24 mouse cellular contexts compared by ENCODE assay signal in genomic region chr12:44139026-44139425, GRCm38 (mm10).
DNase-seq lines count a peak whose midpoint lies in the region; ATAC-seq and TF ChIP-seq lines count a peak whose summit lies in the region.
"Had no signal": no experiment of that assay in that cellular context is flagged by ENCODE, and none has a peak within 500 bp of the region (broad histone marks: within the 10 kb centered on the region; RNA-seq: fewer than 3 reads in every experiment).

No protein-coding gene starts in this region.

- WGBS in kidney, adult 2 months: 88% methylated on average over 1 of the region's 1 CpGs

- no peaks in the 10 kb centered on the region for H3K36me3 ChIP-seq in kidney, adult 2 months (ENCODE audit: control insufficient read depth, insufficient read depth, low read length)
- H3K36me3 ChIP-seq: embryonic facial prominence, embryonic 10.5 days; embryonic facial prominence, embryonic 13.5 days; forebrain, embryonic 12.5 days; forebrain, embryonic 15.5 days; hindbrain, embryonic 12.5 days; hindbrain, embryonic 15.5 days had no signal

- H3K4me1 ChIP-seq in kidney, adult 2 months (ENCODE audit: control insufficient read depth, insufficient read depth, low read length): no peaks in the 10 kb centered on the region
- H3K4me1 ChIP-seq: embryonic facial prominence, embryonic 10.5 days; embryonic facial prominence, embryonic 13.5 days; forebrain, embryonic 12.5 days; forebrain, embryonic 15.5 days; hindbrain, embryonic 12.5 days; hindbrain, embryonic 15.5 days had no signal

- DNase-seq in frontal cortex, postnatal 10 days (ENCODE audit: low spot score in 2 of 2): no peak
- DNase-seq in left cerebral cortex, adult 11 months (ENCODE audit: low spot score): peak; percentile 28
- no peak for DNase-seq in left cerebral cortex, postnatal 10 days (ENCODE audit: extremely low spot score in 1 of 2, low spot score in 2 of 2)
- peak; percentile 30 for DNase-seq in right cerebral cortex, adult 18-20 months
- DNase-seq in right cerebral cortex, postnatal 10 days (ENCODE audit: low spot score in 2 of 2): no peak
- DNase-seq in kidney, adult 2 months: no peak
- DNase-seq: adrenal gland, adult 8-10 months; adrenal gland, postnatal 25 days; cerebellum, adult 11 months; cerebellum, adult 2 months; cerebellum, adult 9-11 months; cerebellum, postnatal 25 days; embryo, embryonic 11 days; gastrocnemius, postnatal 14 days; heart, adult 11 months had no signal

- H3K27ac ChIP-seq in kidney, adult 2 months (ENCODE audit: insufficient read depth, low read depth, low read length): no peak overlapping the region
- H3K27ac ChIP-seq: embryonic facial prominence, embryonic 10.5 days; embryonic facial prominence, embryonic 13.5 days; forebrain, embryonic 12.5 days; forebrain, embryonic 15.5 days; hindbrain, embryonic 12.5 days; hindbrain, embryonic 15.5 days had no signal

- ATAC-seq in frontal cortex, adult (ENCODE audit: low TSS enrichment): peak; percentile 96
- ATAC-seq: activated CD4-positive, CD25-positive, alpha-beta regulatory T cell, adult 4 months; forebrain, embryonic 15.5 days had no signal

- no peak for TF ChIP-seq CTCF in kidney, adult 2 months (conservative IDR thresholded peaks at IDR 0.05; ENCODE audit: insufficient read depth, insufficient read length, low read depth, low read length)

- H3K27me3 ChIP-seq in kidney, adult 2 months (replicated peaks; ENCODE audit: control insufficient read depth, insufficient read depth, low read length): no peaks in the 10 kb centered on the region
- H3K27me3 ChIP-seq: embryonic facial prominence, embryonic 13.5 days; forebrain, embryonic 12.5 days; forebrain, embryonic 15.5 days; hindbrain, embryonic 12.5 days; hindbrain, embryonic 15.5 days had no signal

- intact Hi-C loops in left cerebral cortex, postnatal 10 days (cut with DNase I): no loop called here

- H3K4me3 ChIP-seq in kidney, adult 2 months (ENCODE audit: insufficient read depth, low read depth, low read length): no peak overlapping the region
- H3K4me3 ChIP-seq: embryonic facial prominence, embryonic 10.5 days; embryonic facial prominence, embryonic 13.5 days; erythroblast, embryonic 14.5 days; forebrain, embryonic 12.5 days; forebrain, embryonic 15.5 days; hindbrain, embryonic 12.5 days; hindbrain, embryonic 15.5 days had no signal

- TF ChIP-seq POLR2A in kidney, adult 2 months (IDR thresholded peaks at IDR 0.05; ENCODE audit: low read depth, low read length): no peak

Comparison
In these comparisons a context has a peak if more than half of its experiments do, and no peak if none do; other contexts are left out.
1. DNase-seq: peak in left cerebral cortex, adult 11 months (single experiment) and right cerebral cortex, adult 18-20 months (single experiment); none in frontal cortex, postnatal 10 days (0 of 2), left cerebral cortex, postnatal 10 days (0 of 2), right cerebral cortex, postnatal 10 days (0 of 2) and kidney, adult 2 months (single experiment).